Mouse (Mus musculus): ENCODE measurements at regions not wholly inside any gene's neighbourhood (a gene's known extent, or its start where the extent isn't known, plus 50 kb on each side); places are given as distances from the start of the nearest gene placed in this dataset.

DNA sequence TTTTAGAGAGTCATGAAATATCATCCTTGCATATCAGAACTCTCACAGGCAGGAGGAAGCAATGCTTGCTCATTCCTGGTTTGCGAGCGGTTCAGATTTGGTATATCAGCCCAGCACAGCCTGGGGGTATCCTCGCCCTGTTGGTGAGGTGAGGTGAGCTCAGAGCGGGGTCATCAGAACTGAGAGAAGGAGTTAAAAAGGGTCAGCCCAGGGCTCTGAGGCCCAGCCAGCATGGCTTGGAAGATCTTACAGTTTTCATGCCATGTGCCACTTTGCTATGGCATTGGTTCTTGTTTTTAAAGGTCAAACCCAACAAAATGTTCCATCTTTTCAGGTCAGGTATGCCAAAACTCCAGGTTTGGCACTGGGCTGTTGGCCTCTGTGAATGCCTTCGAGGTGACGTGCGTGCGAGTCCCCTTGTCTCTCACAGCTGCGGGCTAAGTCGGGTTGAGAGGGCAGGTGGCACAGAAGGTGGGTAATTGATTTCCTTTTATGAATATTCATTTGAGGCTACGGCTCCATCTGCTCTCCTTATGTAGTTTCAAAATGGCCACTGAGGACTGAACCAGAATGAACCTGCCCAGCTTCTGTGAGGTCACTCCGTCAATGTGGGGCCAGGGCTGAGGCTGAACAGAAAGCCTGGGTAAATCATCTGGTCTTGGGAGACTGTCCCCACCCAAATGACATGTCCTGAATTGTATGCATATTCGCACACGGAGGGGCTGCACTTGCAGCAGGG, 86.3 kb downstream of the Hhipl2 start:
- Histone ChIP-seq H3K9ac (ENCODE audit: low read length) (no peak overlapping the region), H3K27me3 (ENCODE audit: control insufficient read depth, insufficient read depth, low read length) (no peaks in the 10 kb centered on the region), H3K36me3 (ENCODE audit: control insufficient read depth, insufficient read depth, low read length) (no peaks in the 10 kb centered on the region), H3K27ac (replicated peaks in 1 of 2; ENCODE audit: control insufficient read depth in 1 of 2, insufficient read depth in 1 of 2, low read depth in 2 of 2, low read length in 2 of 2) (no peak overlapping the region), H3K4me1 (ENCODE audit: control insufficient read depth in 2 of 2, insufficient read depth in 2 of 2, low read length in 2 of 2) (no peaks in the 10 kb centered on the region), H3K9me3 (ENCODE audit: control insufficient read depth, low read length) (no peaks in the 10 kb centered on the region), H3K4me2 (ENCODE audit: low read length) (no peak overlapping the region), H3K4me3 (ENCODE audit: control insufficient read depth in 1 of 2, insufficient read depth in 1 of 2, low read depth in 1 of 2, low read length in 2 of 2) (no peak overlapping the region)
- 90% methylated on average over 14 of the region's 14 CpGs for WGBS
- no peak for ATAC-seq (ENCODE audit: insufficient number of reproducible peaks, insufficient read depth, low FRiP score, low read depth)

DNA sequence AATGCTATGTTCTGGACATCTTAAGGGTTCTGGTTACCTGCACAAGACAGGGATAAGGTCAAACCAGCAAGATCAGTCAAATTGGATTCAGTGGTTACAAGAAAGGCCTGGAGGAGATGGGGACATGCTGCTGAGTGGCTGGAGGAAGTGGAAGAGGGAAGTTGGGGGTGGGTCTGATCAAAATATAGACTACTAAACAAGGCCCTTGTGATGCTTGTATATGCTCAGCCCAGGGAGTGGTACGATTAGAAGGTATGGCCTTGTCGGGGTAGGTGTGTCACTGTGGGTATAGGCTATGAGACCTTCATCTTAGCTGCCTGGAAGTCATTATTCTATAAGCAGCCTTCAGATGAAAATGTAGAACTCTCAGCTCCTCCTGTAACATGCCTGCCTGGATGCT, 89.9 kb downstream of the Hhipl2 start:
- no peak overlapping the region for H3K27ac ChIP-seq (replicated peaks in 1 of 2; ENCODE audit: control insufficient read depth in 1 of 2, insufficient read depth in 1 of 2, low read depth in 2 of 2, low read length in 2 of 2)
- ATAC-seq (ENCODE audit: insufficient number of reproducible peaks, insufficient read depth, low FRiP score, low read depth): no peak
- H3K27me3 ChIP-seq (ENCODE audit: control insufficient read depth, insufficient read depth, low read length): no peaks in the 10 kb centered on the region
- no peak overlapping the region for H3K9ac ChIP-seq (ENCODE audit: low read length)
- H3K4me2 ChIP-seq (ENCODE audit: low read length): no peak overlapping the region
- no peaks in the 10 kb centered on the region for H3K4me1 ChIP-seq (ENCODE audit: control insufficient read depth in 2 of 2, insufficient read depth in 2 of 2, low read length in 2 of 2)
- H3K36me3 ChIP-seq (ENCODE audit: control insufficient read depth, insufficient read depth, low read length): no peaks in the 10 kb centered on the region
- no peak overlapping the region for H3K4me3 ChIP-seq (ENCODE audit: control insufficient read depth in 1 of 2, insufficient read depth in 1 of 2, low read depth in 1 of 2, low read length in 2 of 2)
- H3K9me3 ChIP-seq (ENCODE audit: control insufficient read depth, low read length): no peaks in the 10 kb centered on the region
- WGBS: 74% methylated on average over 2 of the region's 2 CpGs

DNA sequence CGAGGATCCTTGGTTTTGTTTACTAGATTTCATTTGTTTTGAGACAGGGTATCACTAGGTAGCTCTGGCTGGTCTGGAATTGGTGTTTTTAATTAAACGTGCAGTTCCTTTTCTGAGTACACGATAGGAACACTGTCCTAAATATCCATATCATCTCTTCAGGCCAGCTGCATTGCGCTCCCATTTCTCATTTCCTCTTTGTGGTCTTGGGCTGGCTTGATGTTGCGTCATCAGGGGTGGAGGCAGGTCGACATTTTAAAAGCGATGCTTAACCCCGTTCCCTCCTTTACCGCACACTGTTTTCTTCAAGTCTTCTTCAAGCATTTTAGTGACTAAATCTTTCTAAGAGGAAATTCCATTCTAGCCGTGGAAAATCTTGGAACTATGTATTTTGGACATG, 92.7 kb downstream of the Hhipl2 start:
- no peaks in the 10 kb centered on the region for H3K27me3 ChIP-seq (ENCODE audit: control insufficient read depth, insufficient read depth, low read length)
- no peak overlapping the region for H3K4me2 ChIP-seq (ENCODE audit: low read length)
- no peak overlapping the region for H3K27ac ChIP-seq (replicated peaks in 1 of 2; ENCODE audit: control insufficient read depth in 1 of 2, insufficient read depth in 1 of 2, low read depth in 2 of 2, low read length in 2 of 2)
- WGBS: 81% methylated on average over 10 of the region's 10 CpGs
- no peak for ATAC-seq (ENCODE audit: insufficient number of reproducible peaks, insufficient read depth, low FRiP score, low read depth)
- no peaks in the 10 kb centered on the region for H3K36me3 ChIP-seq (ENCODE audit: control insufficient read depth, insufficient read depth, low read length)
- no peaks in the 10 kb centered on the region for H3K4me1 ChIP-seq (ENCODE audit: control insufficient read depth in 2 of 2, insufficient read depth in 2 of 2, low read length in 2 of 2)
- no peak overlapping the region for H3K9ac ChIP-seq (ENCODE audit: low read length)
- no peak overlapping the region for H3K4me3 ChIP-seq (ENCODE audit: control insufficient read depth in 1 of 2, insufficient read depth in 1 of 2, low read depth in 1 of 2, low read length in 2 of 2)
- H3K9me3 ChIP-seq (ENCODE audit: control insufficient read depth, low read length): no peaks in the 10 kb centered on the region

DNA sequence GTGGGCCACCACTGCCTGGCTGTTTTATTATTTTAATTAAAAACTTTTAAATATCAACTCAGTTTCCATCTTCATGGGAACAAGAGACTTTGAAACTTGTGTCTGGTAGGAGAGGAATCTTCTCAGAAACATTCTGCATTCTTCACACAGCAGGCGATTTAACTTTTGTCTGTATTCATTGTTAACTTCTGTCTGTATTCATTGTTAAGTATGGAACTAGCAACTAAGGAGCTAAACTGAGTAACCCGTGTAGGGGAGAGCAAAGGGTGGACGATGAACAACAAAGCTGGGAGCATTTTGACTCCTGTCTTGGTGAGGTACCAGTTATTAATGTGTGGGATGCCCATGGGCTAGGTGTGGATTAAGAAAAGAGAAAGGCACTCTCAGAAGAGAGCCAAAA, 95.9 kb downstream of the Hhipl2 start:
- 76% methylated on average over 3 of the region's 3 CpGs for WGBS
- no peaks in the 10 kb centered on the region for H3K4me1 ChIP-seq (ENCODE audit: control insufficient read depth in 2 of 2, insufficient read depth in 2 of 2, low read length in 2 of 2)
- H3K9ac ChIP-seq (ENCODE audit: low read length): no peak overlapping the region
- H3K4me3 ChIP-seq (ENCODE audit: control insufficient read depth in 1 of 2, insufficient read depth in 1 of 2, low read depth in 1 of 2, low read length in 2 of 2): no peak overlapping the region
- H3K36me3 ChIP-seq (ENCODE audit: control insufficient read depth, insufficient read depth, low read length): no peaks in the 10 kb centered on the region
- H3K27me3 ChIP-seq (ENCODE audit: control insufficient read depth, insufficient read depth, low read length): no peaks in the 10 kb centered on the region
- H3K4me2 ChIP-seq (ENCODE audit: low read length): no peak overlapping the region
- H3K9me3 ChIP-seq (ENCODE audit: control insufficient read depth, low read length): no peaks in the 10 kb centered on the region
- no peak overlapping the region for H3K27ac ChIP-seq (replicated peaks in 1 of 2; ENCODE audit: control insufficient read depth in 1 of 2, insufficient read depth in 1 of 2, low read depth in 2 of 2, low read length in 2 of 2)
- ATAC-seq (ENCODE audit: insufficient number of reproducible peaks, insufficient read depth, low FRiP score, low read depth): no peak

DNA sequence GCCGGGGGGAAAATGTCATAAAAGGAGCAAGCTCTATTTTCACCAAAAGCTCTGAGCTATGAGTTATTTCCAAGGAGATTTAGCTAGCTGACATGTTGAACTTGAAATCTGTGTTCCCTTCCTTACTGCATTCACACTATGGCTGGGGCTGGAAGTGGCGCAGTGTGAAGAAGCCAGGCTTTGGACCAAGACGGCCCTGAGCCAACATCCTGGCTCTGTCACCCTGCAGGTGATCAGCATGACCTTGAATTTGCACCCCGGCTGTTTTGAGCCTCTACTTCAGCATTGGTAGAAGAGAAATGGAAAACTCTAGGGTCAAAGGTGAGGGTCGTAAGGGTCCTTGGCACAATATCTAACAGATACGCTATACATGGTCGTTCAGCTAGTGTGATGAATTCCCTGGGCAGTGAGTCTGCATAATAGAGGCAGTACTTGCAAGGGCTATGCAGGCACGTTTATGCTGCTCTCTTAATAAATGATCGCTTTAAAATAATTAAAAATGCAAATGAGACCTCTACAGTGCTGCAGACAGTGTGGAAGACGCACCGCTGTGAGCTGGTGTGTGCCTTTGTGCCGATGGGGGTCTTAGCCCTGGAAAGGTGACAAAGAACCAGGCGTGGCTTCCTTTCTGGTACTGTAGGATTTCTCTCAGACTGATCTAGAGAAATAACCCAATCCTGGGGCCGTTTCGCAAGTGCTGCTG, 96.4 kb downstream of the Hhipl2 start:
- no peak for ATAC-seq (ENCODE audit: insufficient number of reproducible peaks, insufficient read depth, low FRiP score, low read depth)
- WGBS: 73% methylated on average over 15 of the region's 15 CpGs
- no peak overlapping the region for H3K9ac ChIP-seq (ENCODE audit: low read length)
- no peaks in the 10 kb centered on the region for H3K36me3 ChIP-seq (ENCODE audit: control insufficient read depth, insufficient read depth, low read length)
- H3K9me3 ChIP-seq (ENCODE audit: control insufficient read depth, low read length): no peaks in the 10 kb centered on the region
- H3K27me3 ChIP-seq (ENCODE audit: control insufficient read depth, insufficient read depth, low read length): no peaks in the 10 kb centered on the region
- H3K4me1 ChIP-seq (ENCODE audit: control insufficient read depth in 2 of 2, insufficient read depth in 2 of 2, low read length in 2 of 2): no peaks in the 10 kb centered on the region
- no peak overlapping the region for H3K4me2 ChIP-seq (ENCODE audit: low read length)
- H3K27ac ChIP-seq (replicated peaks in 1 of 2; ENCODE audit: control insufficient read depth in 1 of 2, insufficient read depth in 1 of 2, low read depth in 2 of 2, low read length in 2 of 2): no peak overlapping the region
- H3K4me3 ChIP-seq (ENCODE audit: control insufficient read depth in 1 of 2, insufficient read depth in 1 of 2, low read depth in 1 of 2, low read length in 2 of 2): no peak overlapping the region

DNA sequence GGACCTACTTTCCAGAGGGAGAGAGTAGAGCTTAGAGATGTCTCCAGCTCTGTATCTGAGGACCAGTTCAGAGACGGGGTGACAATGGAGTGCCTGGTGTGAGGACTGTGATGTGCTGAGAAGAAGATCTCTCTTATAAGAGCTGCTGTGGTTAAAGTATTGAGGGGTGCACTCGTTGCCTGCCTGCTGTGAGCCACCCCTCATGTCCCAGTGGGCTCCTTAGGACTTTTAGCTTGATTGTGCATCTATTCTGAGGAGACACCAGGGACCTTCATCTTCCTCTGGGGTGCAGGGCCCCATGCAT, 96.9 kb downstream of the Hhipl2 start:
- Histone ChIP-seq H3K4me3 (ENCODE audit: control insufficient read depth in 1 of 2, insufficient read depth in 1 of 2, low read depth in 1 of 2, low read length in 2 of 2) (no peak overlapping the region), H3K27me3 (ENCODE audit: control insufficient read depth, insufficient read depth, low read length) (no peaks in the 10 kb centered on the region), H3K4me2 (ENCODE audit: low read length) (no peak overlapping the region), H3K9ac (ENCODE audit: low read length) (no peak overlapping the region), H3K36me3 (ENCODE audit: control insufficient read depth, insufficient read depth, low read length) (no peaks in the 10 kb centered on the region), H3K27ac (replicated peaks in 1 of 2; ENCODE audit: control insufficient read depth in 1 of 2, insufficient read depth in 1 of 2, low read depth in 2 of 2, low read length in 2 of 2) (no peak overlapping the region), H3K9me3 (ENCODE audit: control insufficient read depth, low read length) (no peaks in the 10 kb centered on the region), H3K4me1 (ENCODE audit: control insufficient read depth in 2 of 2, insufficient read depth in 2 of 2, low read length in 2 of 2) (no peaks in the 10 kb centered on the region)
- WGBS: 65% methylated on average over 2 of the region's 2 CpGs
- no peak for ATAC-seq (ENCODE audit: insufficient number of reproducible peaks, insufficient read depth, low FRiP score, low read depth)

DNA sequence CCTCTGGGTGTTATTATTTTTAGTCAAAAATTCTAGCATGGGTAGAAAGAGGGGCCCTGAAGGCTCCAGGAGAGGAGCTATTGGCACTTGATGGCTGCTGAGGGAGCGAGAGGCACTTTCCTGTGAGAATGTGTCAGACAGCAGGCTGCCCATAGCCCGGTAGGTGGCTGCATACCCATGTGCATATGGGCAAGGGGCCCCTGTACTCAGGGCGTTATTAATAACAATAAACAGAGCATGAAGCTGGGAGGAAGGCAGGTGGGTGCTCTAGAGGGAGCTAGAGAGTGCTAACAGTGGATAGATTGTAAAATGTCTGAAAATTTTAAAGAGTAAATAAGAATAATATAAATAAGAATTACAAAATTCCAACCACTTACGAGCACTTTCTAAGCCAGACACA, 98.2 kb downstream of the Hhipl2 start:
- 57% methylated on average over 4 of the region's 4 CpGs for WGBS
- no peaks in the 10 kb centered on the region for H3K27me3 ChIP-seq (ENCODE audit: control insufficient read depth, insufficient read depth, low read length)

DNA sequence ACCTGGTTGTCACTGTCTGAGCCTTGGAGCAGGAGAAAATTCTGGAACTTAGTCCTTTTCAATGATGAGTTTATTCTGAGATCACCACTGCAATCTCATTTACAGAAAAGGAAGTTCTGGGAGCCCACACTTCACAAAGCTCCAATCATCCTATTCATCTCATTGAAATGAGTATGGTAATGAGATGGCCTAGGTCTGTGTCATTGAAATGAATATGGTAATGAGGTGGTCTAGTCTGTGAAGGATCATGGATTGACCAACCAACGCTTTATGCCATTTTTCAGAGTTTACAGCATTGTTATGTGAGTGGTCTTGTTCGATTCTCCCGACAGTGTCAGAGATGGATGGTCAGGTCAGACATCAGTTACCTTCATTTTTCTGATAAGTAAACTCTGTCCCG, 99.2 kb downstream of the Hhipl2 start:
- Histone ChIP-seq H3K4me1 (ENCODE audit: control insufficient read depth in 2 of 2, insufficient read depth in 2 of 2, low read length in 2 of 2) (no peaks in the 10 kb centered on the region), H3K27ac (replicated peaks in 1 of 2; ENCODE audit: control insufficient read depth in 1 of 2, insufficient read depth in 1 of 2, low read depth in 2 of 2, low read length in 2 of 2) (no peak overlapping the region), H3K9me3 (ENCODE audit: control insufficient read depth, low read length) (no peaks in the 10 kb centered on the region), H3K9ac (ENCODE audit: low read length) (no peak overlapping the region), H3K4me3 (ENCODE audit: control insufficient read depth in 1 of 2, insufficient read depth in 1 of 2, low read depth in 1 of 2, low read length in 2 of 2) (no peak overlapping the region), H3K36me3 (ENCODE audit: control insufficient read depth, insufficient read depth, low read length) (no peaks in the 10 kb centered on the region), H3K27me3 (ENCODE audit: control insufficient read depth, insufficient read depth, low read length) (no peaks in the 10 kb centered on the region), H3K4me2 (ENCODE audit: low read length) (no peak overlapping the region)
- WGBS: 81% methylated on average over 4 of the region's 4 CpGs
- no peak for ATAC-seq (ENCODE audit: insufficient number of reproducible peaks, insufficient read depth, low FRiP score, low read depth)

More for the DNA sequence above, 98.2 kb downstream of the Hhipl2 start:
- no peak for ATAC-seq (ENCODE audit: insufficient number of reproducible peaks, insufficient read depth, low FRiP score, low read depth)
- H3K27ac ChIP-seq (replicated peaks in 1 of 2; ENCODE audit: control insufficient read depth in 1 of 2, insufficient read depth in 1 of 2, low read depth in 2 of 2, low read length in 2 of 2): no peak overlapping the region
- no peak overlapping the region for H3K9ac ChIP-seq (ENCODE audit: low read length)
- no peaks in the 10 kb centered on the region for H3K9me3 ChIP-seq (ENCODE audit: control insufficient read depth, low read length)
- H3K4me1 ChIP-seq (ENCODE audit: control insufficient read depth in 2 of 2, insufficient read depth in 2 of 2, low read length in 2 of 2): no peaks in the 10 kb centered on the region
- no peak overlapping the region for H3K4me2 ChIP-seq (ENCODE audit: low read length)
- no peak overlapping the region for H3K4me3 ChIP-seq (ENCODE audit: control insufficient read depth in 1 of 2, insufficient read depth in 1 of 2, low read depth in 1 of 2, low read length in 2 of 2)
- no peaks in the 10 kb centered on the region for H3K36me3 ChIP-seq (ENCODE audit: control insufficient read depth, insufficient read depth, low read length)

Data from heart, embryonic 14.5 days (tissue).